Mouse (Mus musculus): ENCODE results near the gene Shpk.

DNA sequence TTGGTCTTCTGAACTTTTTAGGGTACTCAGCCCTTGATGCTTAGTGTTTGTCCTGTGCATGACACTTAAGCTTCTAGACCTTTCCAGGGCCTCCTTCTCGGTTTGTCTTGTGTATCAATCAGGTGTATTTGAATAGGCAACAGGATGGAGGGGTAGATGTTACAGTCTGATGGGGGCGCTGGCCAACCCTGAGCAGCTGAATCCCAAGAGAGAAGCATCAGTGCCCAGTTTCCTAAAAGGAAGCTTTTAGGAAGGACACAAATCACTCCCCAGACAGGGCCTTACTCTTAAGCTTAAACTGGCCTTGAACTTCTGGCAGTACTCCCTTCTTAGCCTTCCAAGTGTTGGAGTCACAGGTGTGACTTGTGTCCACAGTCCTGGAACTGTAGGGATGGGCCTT lies 21.4 kb upstream of the Shpk start:
- no peak for TF ChIP-seq CTCF (IDR thresholded peaks at IDR 0.05; ENCODE audit: low read depth)
- TF ChIP-seq EP300 (IDR thresholded peaks at IDR 0.05; ENCODE audit: low read depth): no peak

All from liver, embryonic 14.5 days (tissue).